Mouse (Mus musculus) limb, embryonic 14.5 days (tissue): ENCODE data around the gene Bmx. TPM values are rescaled to one million over a fixed set of nuclear protein-coding genes. Genes with fewer than 3 reads are reported as not detected.

Experiments
- ATAC-seq: fragments of 200-750 bp; cut with Nextera tagmentation; 2 replicates; pipeline ENCODE4 v1.8.0; 2017; ENCODE audit warnings: low read depth, moderate number of reproducible peaks, moderate TSS enrichment; ENCODE audit not compliant: low FRiP score
- DNase-seq: peaks from one replicate; pipeline ENCODE4 v3.0.0-alpha.2; 2015; ENCODE audit warnings: low spot score
- H3K27ac ChIP-seq: fragments of 300-500 bp; sonication (generic); replicated peaks from 2 replicates; pipeline ENCODE4 v1.5.1; 2014; ENCODE audit warnings: low read depth, mild to moderate bottlenecking, low read length, moderate library complexity, mixed read lengths
- H3K27me3 ChIP-seq: fragments of 300-500 bp; sonication (generic); 2 replicates; pipeline ENCODE4 v1.6.1; 2014; ENCODE audit warnings: low read length, mixed read lengths; ENCODE audit not compliant: control insufficient read depth, insufficient read depth
- H3K36me3 ChIP-seq: fragments of 300-500 bp; sonication (generic); 2 replicates; pipeline ENCODE4 v1.6.1; 2014; ENCODE audit warnings: mild to moderate bottlenecking, low read length, moderate library complexity, mixed read lengths; ENCODE audit not compliant: control insufficient read depth, insufficient read depth
- H3K4me1 ChIP-seq: fragments of 300-500 bp; sonication (generic); 2 replicates; pipeline ENCODE4 v1.6.1; 2014; ENCODE audit warnings: antibody characterized with exemption, low read length, mixed read lengths; ENCODE audit not compliant: control insufficient read depth, insufficient read depth
- H3K4me2 ChIP-seq: fragments of 300-500 bp; sonication (generic); replicated peaks from 2 replicates; pipeline ENCODE4 v1.6.1; 2014; ENCODE audit warnings: low read depth, mild to moderate bottlenecking, low read length, moderate library complexity; ENCODE audit not compliant: severe bottlenecking
- H3K4me3 ChIP-seq: fragments of 300-500 bp; sonication (generic); replicated peaks from 2 replicates; pipeline ENCODE4 v1.5.1; 2014; ENCODE audit warnings: low read length
- H3K9ac ChIP-seq: fragments of 300-500 bp; sonication (generic); 2 replicates; pipeline ENCODE4 v1.6.1; 2014; ENCODE audit warnings: mild to moderate bottlenecking, low read depth, low read length, moderate library complexity; ENCODE audit not compliant: severe bottlenecking
- H3K9me3 ChIP-seq: fragments of 300-500 bp; sonication (generic); 2 replicates; pipeline ENCODE4 v1.6.1; 2016; ENCODE audit warnings: low read length; ENCODE audit not compliant: control insufficient read depth
- POLR2A ChIP-seq: fragments of 200-500 bp; IDR thresholded peaks from 2 replicates; pipeline ENCODE4 v1.8.0; 2012; ENCODE audit warnings: inconsistent platforms, mild to moderate bottlenecking, moderate library complexity, borderline replicate concordance; ENCODE audit not compliant: insufficient read depth, insufficient read length; ENCODE audit errors: extremely low read depth
- WGBS: fragments of 180-500 bp; shearing (Covaris S2); extraction: QIAGEN DNeasy Blood & Tissue Kit; methylation state at CpG from one replicate; pipeline ENCODE4 v1.1.7; 2014; 5-methylcytosine and 5-hydroxymethylcytosine counted together
- polyA plus RNA-seq, 2 experiments: library from polyadenylated mRNA; depleted of rRNA in 1 of 2; stranded (reverse) in 1 of 2; unstranded in 1 of 2; fragments of >200 nt; fragmentation: Nextera tagmentation in 1 of 2; extraction: Ambion mirVana in 1 of 2; gene quantifications; 2 replicates each; pipeline versions ENCODE4 v1.2.1 to v1.2.3; 2012 to 2014

Bmx gene
- polyA plus RNA-seq, 2 experiments = 0.48 to 0.50 TPM

- H3K27ac ChIP-seq = no peak overlapping the region
- no peaks in the 10 kb centered on the region for H3K9me3 ChIP-seq
- DNase-seq (no peak), ATAC-seq (no peak)
- H3K4me2 ChIP-seq = no peak overlapping the region
- TF ChIP-seq POLR2A = no peak
- no peaks in the 10 kb centered on the region for H3K36me3 ChIP-seq
- no peak overlapping the region for H3K9ac ChIP-seq
- H3K27me3 ChIP-seq = no peaks in the 10 kb centered on the region
- no peak overlapping the region for H3K4me3 ChIP-seq
- H3K4me1 ChIP-seq = no peaks in the 10 kb centered on the region
- 80% methylated on average over 5 of the region's 5 CpGs for WGBS
Observed at GRCm38 (mm10) chrX:164200547-164200946, 57.4 kb downstream of the Bmx start.

DNA sequence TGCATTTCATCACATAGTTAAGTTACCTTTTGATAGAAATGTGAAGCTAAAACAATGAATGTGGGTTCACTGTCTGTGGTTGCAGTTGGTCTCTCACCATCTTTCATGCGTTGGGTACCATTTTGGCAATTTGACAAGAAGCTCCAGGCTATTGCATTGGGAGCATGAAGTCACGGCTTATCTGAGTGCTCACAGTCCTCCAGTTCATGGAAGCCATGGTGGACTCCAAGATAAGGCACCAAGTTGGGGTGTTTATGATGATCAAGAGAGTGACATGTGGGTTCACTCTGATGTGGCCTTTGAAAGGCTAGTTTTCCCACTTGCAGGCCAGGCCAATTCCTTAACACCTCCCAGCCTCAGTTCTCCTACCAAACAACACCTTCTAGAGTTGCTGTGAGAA, 60.3 kb downstream of the Bmx start:
- ATAC-seq (no peak), DNase-seq (no peak)
- TF ChIP-seq POLR2A = no peak
- 82% methylated on average over 2 of the region's 2 CpGs for WGBS
- Histone ChIP-seq H3K27me3 (no peaks in the 10 kb centered on the region), H3K27ac (no peak overlapping the region), H3K9me3 (no peaks in the 10 kb centered on the region), H3K4me2 (no peak overlapping the region), H3K4me1 (no peaks in the 10 kb centered on the region), H3K36me3 (no peaks in the 10 kb centered on the region), H3K4me3 (no peak overlapping the region), H3K9ac (no peak overlapping the region)

DNA sequence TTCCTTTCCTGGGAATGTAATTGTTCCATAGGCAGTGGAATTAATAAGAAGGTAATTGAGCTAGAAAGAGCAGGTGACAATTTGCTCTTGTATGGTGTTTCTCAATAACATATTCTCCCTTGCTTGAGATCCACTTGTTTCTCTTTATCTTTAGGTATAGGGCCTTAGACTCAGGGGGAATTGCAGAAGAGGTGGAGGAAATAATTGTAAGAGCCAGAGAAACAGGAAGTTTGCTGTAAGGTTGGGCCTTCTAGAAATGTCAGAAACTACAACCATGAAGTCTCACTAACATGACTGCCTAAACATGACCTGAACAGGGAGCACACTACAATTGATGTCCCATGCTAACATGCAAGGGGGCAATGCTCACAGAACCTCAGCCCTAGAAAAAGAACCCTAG, 68.1 kb downstream of the Bmx start:
- Histone ChIP-seq H3K9me3 (no peaks in the 10 kb centered on the region), H3K36me3 (no peaks in the 10 kb centered on the region), H3K27me3 (no peaks in the 10 kb centered on the region), H3K4me2 (no peak overlapping the region), H3K9ac (no peak overlapping the region), H3K4me1 (no peaks in the 10 kb centered on the region), H3K4me3 (no peak overlapping the region), H3K27ac (no peak overlapping the region)
- ATAC-seq (no peak), DNase-seq (no peak)
- no peak for TF ChIP-seq POLR2A

DNA sequence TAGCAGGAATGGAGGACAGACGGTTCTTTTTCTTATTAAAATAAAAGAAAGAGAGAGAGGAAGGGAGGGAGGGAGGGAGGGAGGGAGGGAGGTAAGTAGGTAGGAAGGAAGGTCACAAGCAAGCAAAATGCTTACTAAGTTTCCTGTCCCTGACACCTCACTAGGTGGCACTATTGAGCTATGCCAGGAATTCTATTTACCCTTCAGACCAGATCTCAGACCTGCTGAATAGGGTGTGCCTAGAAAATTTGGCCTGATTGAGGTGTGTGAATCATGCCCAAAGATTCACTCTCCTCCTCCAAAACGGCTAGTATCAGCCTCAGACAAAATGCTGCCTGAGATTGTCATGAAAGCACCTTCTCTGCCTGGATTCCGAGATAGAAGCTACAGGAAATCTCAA, 74.1 kb downstream of the Bmx start:
- TF ChIP-seq POLR2A = no peak
- Histone ChIP-seq H3K27ac (no peak overlapping the region), H3K4me1 (no peaks in the 10 kb centered on the region), H3K27me3 (0 out of 2 replicates have a peak, but pooled peaks cover 5% of the 10 kb centered on the region), H3K9ac (no peak overlapping the region), H3K36me3 (no peaks in the 10 kb centered on the region), H3K9me3 (no peaks in the 10 kb centered on the region), H3K4me3 (no peak overlapping the region), H3K4me2 (no peak overlapping the region)
- no peak for ATAC-seq
- 38% methylated on average over 3 of the region's 3 CpGs for WGBS
- peak; percentile 76 for DNase-seq

- no peaks in the 10 kb centered on the region for H3K36me3 ChIP-seq
- 15% methylated on average over 3 of the region's 3 CpGs for WGBS
- ATAC-seq (no peak), DNase-seq (peak; percentile 59)
- 0 out of 2 replicates have a peak, but pooled peaks cover 5% of the 10 kb centered on the region for H3K27me3 ChIP-seq
- no peak overlapping the region for H3K4me2 ChIP-seq
- no peak overlapping the region for H3K27ac ChIP-seq
- no peak for TF ChIP-seq POLR2A
- H3K4me3 ChIP-seq = no peak overlapping the region
- no peaks in the 10 kb centered on the region for H3K4me1 ChIP-seq
- no peaks in the 10 kb centered on the region for H3K9me3 ChIP-seq
- H3K9ac ChIP-seq = no peak overlapping the region
Observed at GRCm38 (mm10) chrX:164179746-164180145, 78.2 kb downstream of the Bmx start.

GRCm38 (mm10) chrX:164178856-164179255, 79.1 kb downstream of the Bmx start:
- H3K27ac ChIP-seq = no peak overlapping the region
- no peak overlapping the region for H3K4me2 ChIP-seq
- H3K4me1 ChIP-seq = no peaks in the 10 kb centered on the region
- DNase-seq (no peak), ATAC-seq (no peak)
- H3K27me3 ChIP-seq = 0 out of 2 replicates have a peak, but pooled peaks cover 5% of the 10 kb centered on the region
- no peak overlapping the region for H3K9ac ChIP-seq
- no peak for TF ChIP-seq POLR2A
- H3K36me3 ChIP-seq = no peaks in the 10 kb centered on the region
- no peaks in the 10 kb centered on the region for H3K9me3 ChIP-seq
- H3K4me3 ChIP-seq = no peak overlapping the region
- WGBS = 85% methylated on average over 2 of the region's 2 CpGs
